Mouse (Mus musculus) CD8-positive naive resting alpha-beta T cell, adult 57 days (primary cell): ENCODE results near the gene Esp22. TPM values are rescaled to one million over a fixed set of nuclear protein-coding genes. Genes with fewer than 3 reads are reported as not detected.

ENCODE experiments used
- total RNA-seq: library from RNA; stranded (reverse); gene quantifications from one replicate; pipeline ENCODE4 v1.2.4, GENCODE M21; 2023

Esp22 gene
- not detected for total RNA-seq

DNA sequence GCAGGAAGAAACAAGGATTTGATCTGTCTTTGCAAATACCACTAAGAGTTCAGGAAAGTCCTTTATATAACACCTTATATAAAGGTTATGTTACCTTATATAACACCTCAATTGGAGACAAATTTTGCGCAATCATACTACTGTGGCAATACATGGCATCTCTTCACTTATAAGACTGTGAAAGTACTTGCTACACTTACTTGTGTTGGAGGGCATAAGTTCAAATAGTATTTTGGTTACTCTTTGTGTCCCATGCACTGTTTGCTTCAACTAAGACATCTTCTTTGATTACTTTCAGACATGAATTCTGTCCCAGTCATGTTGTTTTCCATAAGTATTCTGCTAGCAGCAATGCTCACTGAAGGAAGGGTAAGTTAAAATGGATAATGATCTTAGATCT is at the start of gene Esp22:
Esp22 (plus strand) TSS at position 301 of the 400 bp plus-strand sequence.

DNA sequence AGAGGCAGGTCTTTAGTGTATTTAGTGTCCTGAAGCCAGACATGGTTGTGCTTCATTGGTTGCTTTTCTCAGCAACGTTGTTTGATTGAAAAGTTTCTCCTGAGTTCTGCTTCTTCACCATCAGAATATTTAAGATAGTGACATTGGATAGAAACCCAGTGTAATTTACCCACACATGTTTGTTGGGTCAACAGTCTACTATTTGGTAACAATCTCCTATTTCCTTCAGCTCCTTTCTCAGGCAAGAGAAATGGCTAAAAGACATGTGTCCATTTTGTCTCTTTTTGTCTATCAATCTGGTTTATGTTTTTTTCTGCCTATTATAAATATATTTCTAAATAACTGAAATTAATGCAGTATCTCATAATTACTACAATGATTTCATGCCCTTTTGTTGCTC is 18.2 kb upstream of the Esp22 start, which contains the start of gene Esp23:
Esp23 (minus strand) TSS at position 101 of the 400 bp plus-strand sequence.

Other genes with a start within 250 kb of the Esp22 start
- not detected for gene Esp24, start 58.6 kb upstream of the Esp22 start, total RNA-seq
- gene Gm21903, start 52.0 kb upstream of the Esp22 start, total RNA-seq = not detected
- gene Esp23, start 18.3 kb upstream of the Esp22 start, total RNA-seq = not detected